Mouse (Mus musculus) embryonic facial prominence, embryonic 11.5 days (tissue): ENCODE results near the gene Cpt1c. TPM values are rescaled to one million over a fixed set of nuclear protein-coding genes. Genes with fewer than 3 reads are reported as not detected.
"Not testable (repeated sequence)": the region's sequence is repeated elsewhere in the genome, so short reads cannot be mapped to it uniquely, and the experiment has no call there.

Experiments
- ATAC-seq: fragments of 200-750 bp; cut with Nextera tagmentation; replicated peaks from 2 replicates; pipeline ENCODE4 v1.8.0; 2017; ENCODE audit warnings: low read depth; ENCODE audit not compliant: insufficient number of reproducible peaks, low FRiP score, low TSS enrichment
- DNase-seq: peaks from one replicate; pipeline ENCODE4 v3.0.0-alpha.2; 2015; ENCODE audit warnings: low spot score
- H3K27ac ChIP-seq: fragments of 300-500 bp; sonication (generic); replicated peaks from 2 replicates; pipeline ENCODE4 v1.5.1; 2014; ENCODE audit warnings: mild to moderate bottlenecking, low read depth, low read length, control low read depth
- H3K27me3 ChIP-seq: fragments of 300-500 bp; sonication (generic); 2 replicates; pipeline ENCODE4 v1.6.1; 2014; ENCODE audit warnings: mild to moderate bottlenecking, low read length, moderate library complexity, mixed read lengths; ENCODE audit not compliant: control insufficient read depth, insufficient read depth
- H3K36me3 ChIP-seq: fragments of 300-500 bp; sonication (generic); replicated peaks from 2 replicates; pipeline ENCODE4 v1.6.1; 2014; ENCODE audit warnings: low read depth, mild to moderate bottlenecking, low read length, moderate library complexity, mixed read lengths; ENCODE audit not compliant: control insufficient read depth, insufficient read depth
- H3K4me1 ChIP-seq: fragments of 300-500 bp; sonication (generic); 2 replicates; pipeline ENCODE4 v1.6.1; 2014; ENCODE audit warnings: low read length, mixed read lengths; ENCODE audit not compliant: control insufficient read depth, insufficient read depth
- H3K4me2 ChIP-seq: fragments of 300-500 bp; sonication (generic); 2 replicates; pipeline ENCODE4 v1.6.1; 2014; ENCODE audit warnings: low read depth, mild to moderate bottlenecking, control low read depth, low read length, moderate library complexity
- H3K4me3 ChIP-seq: fragments of 300-500 bp; sonication (generic); 2 replicates; pipeline ENCODE4 v1.5.1; 2014; ENCODE audit warnings: low read depth, low read length, control low read depth
- H3K9ac ChIP-seq: fragments of 300-500 bp; sonication (generic); replicated peaks from 2 replicates; pipeline ENCODE4 v1.6.1; 2014; ENCODE audit warnings: mild to moderate bottlenecking, control low read depth, low read length
- H3K9me3 ChIP-seq: fragments of 300-500 bp; sonication (generic); replicated peaks from 2 replicates; pipeline ENCODE4 v1.6.1; 2016; ENCODE audit warnings: mild to moderate bottlenecking, low read length, inconsistent platforms, mixed read lengths; ENCODE audit not compliant: control insufficient read depth
- WGBS: fragments of 180-500 bp; shearing (Covaris S2); extraction: QIAGEN DNeasy Blood & Tissue Kit; methylation state at CpG from one replicate; pipeline ENCODE4 v1.1.7; 2014; 5-methylcytosine and 5-hydroxymethylcytosine counted together
- polyA plus RNA-seq: library from polyadenylated mRNA; unstranded; fragments of >200 nt; fragmentation: Nextera tagmentation; extraction: Ambion mirVana; gene quantifications from 2 replicates; pipeline ENCODE4 v1.2.1, GENCODE M21; 2014

Gene Cpt1c
- 14.3 and 17.1 TPM in 2 replicates for polyA plus RNA-seq

DNA sequence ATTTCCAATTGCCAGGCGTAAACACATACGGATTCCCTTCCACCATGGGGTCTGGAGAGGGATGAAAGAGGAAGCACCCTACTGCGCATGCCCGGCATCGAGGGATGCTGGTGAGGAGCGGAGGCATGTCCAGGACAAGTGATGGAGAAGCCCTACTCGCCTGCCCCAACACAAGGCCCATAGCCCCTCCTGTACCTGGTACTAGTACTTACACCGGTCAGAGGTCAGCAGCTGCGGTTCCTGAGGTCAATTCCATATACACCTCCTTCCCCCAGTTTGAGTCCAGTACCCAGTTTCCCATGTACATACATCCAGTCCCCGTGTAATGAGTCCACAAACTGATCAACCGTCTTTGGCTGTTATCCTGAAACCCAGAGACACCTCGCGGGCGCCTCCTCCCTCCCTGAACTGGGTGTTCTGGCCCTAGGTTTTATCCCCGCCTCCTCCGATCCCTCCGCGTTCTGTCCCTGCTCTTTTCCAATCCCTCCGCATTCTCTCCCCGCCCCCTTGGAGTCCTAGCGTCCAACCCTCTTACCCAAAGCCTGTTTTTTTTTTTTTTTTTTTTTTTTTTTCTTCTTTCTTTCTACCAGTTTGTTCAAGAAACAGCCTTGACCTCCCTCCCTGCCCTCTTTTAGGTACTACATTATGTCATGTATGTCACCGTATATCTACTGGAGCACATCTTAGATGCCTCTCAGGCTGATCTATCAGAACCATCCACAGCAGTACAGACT is at the start of gene Cpt1c:
Gene Cpt1c (minus strand): TSS at position 469 of the 734 bp plus-strand sequence.
- Histone ChIP-seq H3K9ac (peak within 1 kb of the TSS; percentile 64), H3K36me3 (peaks cover 26% of the 10 kb centered on the region), H3K27ac (peak within 1 kb of the TSS; percentile 54; the same call in 1 of the 2 replicates), H3K9me3 (no peaks in the 10 kb centered on the region), H3K4me3 (peak within 1 kb of the TSS; percentile 44), H3K4me2 (peak within 1 kb of the TSS; percentile 65), H3K27me3 (no peaks in the 10 kb centered on the region), H3K4me1 (peaks cover 4% of the 10 kb centered on the region; the same call in 1 of the 2 replicates)
- DNase-seq, result peak; percentile 91
- ATAC-seq, result peak; percentile 42; the same call in 1 of the 2 replicates
- WGBS, result 1% methylated on average over 22 of the region's 22 CpGs

DNA sequence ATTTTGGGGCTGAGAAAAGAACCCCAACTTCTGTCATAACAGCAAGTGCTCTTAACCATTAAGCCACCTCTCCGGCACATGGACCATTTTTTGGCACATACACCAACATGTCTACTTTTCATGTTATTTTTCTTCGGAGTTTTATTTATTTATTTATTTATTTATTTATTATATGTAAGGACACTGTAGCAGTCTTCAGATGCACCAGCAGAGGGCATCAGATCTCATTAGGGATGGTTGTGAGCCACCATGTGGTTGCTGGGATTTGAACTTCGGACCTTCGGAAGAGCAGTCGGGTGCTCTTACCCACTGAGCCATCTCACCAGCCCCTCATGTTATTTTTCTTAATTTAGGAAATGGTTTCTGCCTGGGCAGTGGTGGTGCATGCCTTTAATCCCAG is 49.1 kb upstream of the Cpt1c start:
- H3K36me3 ChIP-seq, result peaks cover 13% of the 10 kb centered on the region
- ATAC-seq, DNase-seq, H3K4me1 ChIP-seq, H3K9ac ChIP-seq, H3K9me3 ChIP-seq, H3K27ac ChIP-seq, H3K27me3 ChIP-seq, H3K4me3 ChIP-seq, H3K4me2 ChIP-seq: not testable (repeated sequence)
- 83% methylated on average over 5 of the region's 5 CpGs for WGBS

DNA sequence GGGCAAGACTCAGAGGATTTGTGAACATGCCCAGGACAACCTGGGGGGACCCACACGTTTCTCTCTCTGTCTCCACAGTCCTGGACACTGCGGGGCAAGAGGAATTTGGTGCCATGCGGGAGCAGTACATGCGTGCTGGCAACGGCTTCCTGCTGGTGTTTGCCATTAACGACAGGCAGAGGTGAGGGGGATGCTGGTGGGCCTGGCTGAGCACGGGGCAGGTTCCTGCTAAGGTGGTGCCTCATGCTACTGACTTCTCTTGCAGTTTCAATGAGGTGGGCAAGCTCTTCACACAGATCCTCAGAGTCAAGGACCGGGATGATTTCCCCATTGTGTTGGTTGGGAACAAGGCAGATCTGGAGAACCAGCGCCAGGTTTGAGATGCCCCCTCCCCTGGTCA is 45.6 kb upstream of the Cpt1c start:
- ATAC-seq (no peak), DNase-seq (no peak)
- H3K4me1 ChIP-seq, result no peaks in the 10 kb centered on the region
- no peaks in the 10 kb centered on the region for H3K36me3 ChIP-seq
- H3K9me3 ChIP-seq, result no peaks in the 10 kb centered on the region
- no peak overlapping the region for H3K27ac ChIP-seq
- H3K9ac ChIP-seq, result no peak overlapping the region
- no peak overlapping the region for H3K4me3 ChIP-seq
- no peak overlapping the region for H3K4me2 ChIP-seq
- 72% methylated on average over 9 of the region's 9 CpGs for WGBS
- H3K27me3 ChIP-seq, result no peaks in the 10 kb centered on the region

DNA sequence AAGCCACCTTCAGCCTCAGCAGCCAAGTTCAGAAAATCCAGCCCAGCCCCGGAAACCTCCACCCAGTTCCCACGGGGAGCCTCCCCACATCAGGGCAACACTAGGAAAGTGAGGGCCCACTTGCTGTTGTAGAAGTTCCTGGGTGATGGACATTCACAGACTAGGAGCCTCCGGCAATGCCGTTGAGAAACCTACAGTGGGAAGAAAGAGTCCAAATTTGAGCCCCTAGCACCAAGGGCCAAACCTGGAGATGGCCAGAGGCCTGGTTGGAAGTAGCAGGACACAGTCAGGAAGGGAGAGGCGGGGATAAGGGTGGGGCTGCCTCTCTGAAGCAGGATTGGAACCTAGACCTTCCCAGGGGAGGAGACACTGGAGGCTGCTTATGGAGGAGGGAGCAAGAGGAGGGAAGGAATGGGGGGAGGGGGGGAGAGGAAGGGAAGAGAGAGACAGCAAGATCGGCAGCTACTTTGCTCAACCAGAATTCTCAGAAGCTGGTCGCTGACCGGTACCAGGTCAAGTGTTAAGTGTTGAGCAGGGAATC is 44.5 kb upstream of the Cpt1c start:
- H3K4me3 ChIP-seq, result no peak overlapping the region
- WGBS, result 30% methylated on average over 8 of the region's 8 CpGs
- peaks cover 2% of the 10 kb centered on the region; the same call in 1 of the 2 replicates for H3K4me1 ChIP-seq
- DNase-seq (no peak), ATAC-seq (no peak)
- H3K36me3 ChIP-seq, result no peaks in the 10 kb centered on the region
- H3K27ac ChIP-seq, result no peak overlapping the region
- no peak overlapping the region for H3K9ac ChIP-seq
- H3K9me3 ChIP-seq, result no peaks in the 10 kb centered on the region
- H3K4me2 ChIP-seq, result no peak overlapping the region
- no peaks in the 10 kb centered on the region for H3K27me3 ChIP-seq

DNA sequence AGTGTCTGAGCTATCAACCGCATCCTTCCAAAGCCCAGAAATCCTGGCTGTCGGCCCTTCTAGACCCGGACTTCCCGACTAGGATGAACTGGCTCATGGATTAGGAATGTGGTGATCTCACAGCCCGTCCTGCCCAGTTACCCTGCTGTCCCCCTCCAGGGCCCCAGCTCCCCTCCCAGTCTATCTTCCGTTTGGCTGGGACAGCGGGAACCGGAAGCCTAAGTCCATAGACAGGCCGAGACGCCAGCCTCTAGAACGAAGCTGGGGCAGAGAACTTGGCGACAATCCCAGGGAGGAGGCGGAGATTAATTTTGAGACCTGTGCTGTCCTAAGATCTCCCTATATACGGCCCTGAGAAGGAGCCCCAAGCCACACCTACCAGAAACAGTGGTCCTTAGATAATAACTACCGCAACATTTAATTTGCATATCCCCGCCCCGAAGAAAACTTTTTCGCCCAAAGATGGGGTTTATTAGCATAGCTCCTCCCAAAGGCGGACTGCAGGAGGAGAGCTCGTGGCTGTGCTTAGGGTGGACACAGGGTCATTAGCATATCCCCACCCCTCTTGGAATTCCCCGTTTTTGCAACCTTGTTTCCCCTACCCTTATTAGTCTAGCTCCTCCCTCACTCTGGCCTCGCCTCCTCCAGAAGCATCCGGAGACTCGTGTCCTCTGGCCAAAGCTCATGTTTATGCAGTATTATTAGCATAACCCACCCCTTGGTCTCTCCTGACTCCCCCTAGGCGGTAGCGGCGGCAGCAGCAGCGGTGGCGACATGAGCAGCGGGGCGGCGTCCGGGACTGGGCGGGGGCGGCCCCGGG is 42.8 kb upstream of the Cpt1c start, which contains the start of gene Rras:
Gene Rras (plus strand): TSS at position 720 of the 820 bp plus-strand sequence.
- peaks cover 2% of the 10 kb centered on the region; the same call in 1 of the 2 replicates for H3K4me1 ChIP-seq
- peak within 1 kb of the TSS; percentile 53 for H3K27ac ChIP-seq
- ATAC-seq (peak; percentile 89), DNase-seq (peak; percentile 97)
- no peaks in the 10 kb centered on the region for H3K9me3 ChIP-seq
- no peaks in the 10 kb centered on the region; the same call in 1 of the 2 replicates for H3K36me3 ChIP-seq
- H3K27me3 ChIP-seq, result no peaks in the 10 kb centered on the region
- H3K9ac ChIP-seq, result peak within 1 kb of the TSS; percentile 69
- under 1% methylated on average over 36 of the region's 36 CpGs for WGBS
- peak within 1 kb of the TSS; percentile 51 for H3K4me3 ChIP-seq
- H3K4me2 ChIP-seq, result peak within 1 kb of the TSS; percentile 88

DNA sequence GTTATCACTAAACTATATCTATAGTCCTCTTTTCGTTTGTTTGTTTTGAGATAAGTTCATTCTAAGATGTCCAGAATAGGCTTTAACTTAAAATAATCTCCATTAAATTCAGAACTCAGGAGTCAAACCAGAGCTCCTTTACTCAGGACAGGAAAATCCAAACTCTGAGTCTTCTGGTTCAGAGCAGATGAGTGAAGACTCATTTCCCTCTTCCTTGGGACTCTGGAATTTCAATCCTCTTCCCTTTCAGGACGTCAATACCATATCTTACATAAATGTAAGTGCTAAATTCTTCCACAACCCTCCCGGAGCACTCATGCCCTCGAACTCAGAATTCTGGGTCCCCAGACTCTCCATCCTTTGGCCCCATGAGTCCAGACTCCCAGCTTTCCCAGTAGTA is 42.1 kb upstream of the Cpt1c start:
- H3K27me3 ChIP-seq, result no peaks in the 10 kb centered on the region
- peaks cover 2% of the 10 kb centered on the region; the same call in 1 of the 2 replicates for H3K4me1 ChIP-seq
- 7% methylated on average over 4 of the region's 4 CpGs for WGBS
- peaks cover 6% of the 10 kb centered on the region for H3K36me3 ChIP-seq
- peak overlapping the region; percentile 35 for H3K9ac ChIP-seq
- DNase-seq (no peak), ATAC-seq (no peak)
- peak overlapping the region; percentile 54 for H3K4me2 ChIP-seq
- H3K27ac ChIP-seq, result peak overlapping the region; percentile 53
- H3K9me3 ChIP-seq, result no peaks in the 10 kb centered on the region
- peak overlapping the region; percentile 51 for H3K4me3 ChIP-seq

DNA sequence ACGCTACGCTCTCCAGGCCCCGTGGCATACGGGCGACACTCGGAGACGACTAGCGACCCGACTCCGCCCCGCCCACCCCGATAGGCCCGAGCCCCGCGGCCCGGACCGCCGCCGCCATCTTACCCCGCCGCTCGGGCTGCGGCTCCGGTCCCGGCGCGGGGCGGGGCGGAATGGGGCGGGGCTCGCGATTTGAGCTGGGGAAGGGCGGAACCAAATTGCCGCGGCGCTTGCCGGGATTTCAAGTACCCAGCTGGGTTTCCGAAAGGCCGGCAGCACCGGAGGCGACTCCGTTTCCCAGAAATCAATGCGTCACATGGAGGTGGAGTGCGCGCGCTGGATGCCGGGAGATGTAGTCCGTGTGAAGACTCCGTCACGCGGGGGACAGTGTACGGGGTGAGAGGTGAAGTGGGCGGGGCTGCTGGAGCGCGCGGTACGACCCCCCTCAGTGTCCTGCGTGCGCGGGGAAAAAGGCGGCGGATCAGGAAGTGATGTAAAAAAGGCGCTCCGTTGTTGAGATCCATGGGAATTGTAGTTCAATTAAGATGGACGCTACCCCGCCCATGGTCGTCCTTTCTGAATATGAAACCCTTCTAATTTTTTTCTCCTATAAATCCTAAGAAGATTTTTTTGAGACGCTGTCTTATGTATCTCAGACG is 41.4 kb upstream of the Cpt1c start, which contains the start of gene Scaf1:
Gene Scaf1 (minus strand): TSS at position 407 of the 656 bp plus-strand sequence.
- Histone ChIP-seq H3K4me1 (peaks cover 2% of the 10 kb centered on the region; the same call in 1 of the 2 replicates), H3K9me3 (no peaks in the 10 kb centered on the region), H3K36me3 (peaks cover 9% of the 10 kb centered on the region), H3K4me2 (peak within 1 kb of the TSS; percentile 71), H3K4me3 (peak within 1 kb of the TSS; percentile 99), H3K27me3 (no peaks in the 10 kb centered on the region), H3K9ac (peak within 1 kb of the TSS; percentile 96), H3K27ac (peak within 1 kb of the TSS; percentile 72)
- under 1% methylated on average over 68 of the region's 69 CpGs for WGBS
- peak; percentile 99 for DNase-seq
- ATAC-seq, result peak; percentile 84
